Mouse (Mus musculus): ENCODE results near the gene Smap1.

The Smap1 gene

DNA sequence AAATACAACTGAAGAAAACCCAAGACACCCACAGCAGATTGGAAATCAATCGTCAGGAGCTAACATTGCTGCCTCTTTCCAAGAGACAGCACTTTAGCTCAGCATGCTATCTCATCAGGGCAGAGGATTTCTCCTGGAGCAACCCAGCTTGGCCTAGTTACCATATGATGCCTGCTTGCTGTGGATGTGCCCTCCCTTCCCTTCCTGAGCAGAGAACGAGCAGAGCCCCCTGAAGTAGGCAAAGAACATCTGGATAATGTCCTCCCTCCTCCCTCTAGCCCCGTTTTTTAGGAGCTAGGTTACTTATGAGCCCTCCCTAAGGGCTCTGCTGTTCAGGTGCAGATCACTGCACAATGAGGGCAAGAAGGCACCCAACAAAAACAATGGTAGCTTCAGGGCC is 79.5 kb downstream of the Smap1 start:
- in situ Hi-C loops (cut with MboI; ENCODE audit: low sequenced_read_pairs), result no loop called here

DNA sequence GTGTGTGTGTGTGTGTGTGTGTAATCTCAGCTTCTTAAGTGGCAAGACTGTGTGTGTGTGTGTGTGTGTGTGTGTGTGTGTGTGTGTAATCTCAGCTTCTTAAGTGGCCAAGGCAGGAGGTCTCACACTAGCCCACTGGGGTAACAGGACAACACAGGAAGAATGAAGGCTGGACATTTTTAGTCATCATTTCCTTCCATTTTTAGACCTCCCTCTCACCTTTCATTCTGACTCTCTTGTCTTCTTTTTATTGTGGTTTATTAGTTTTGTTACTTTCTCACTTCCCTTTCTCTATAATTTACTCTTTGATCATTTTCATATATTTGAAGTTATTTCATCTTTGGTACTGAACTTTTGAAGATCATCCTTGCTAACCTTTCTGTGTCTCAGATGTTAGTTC is 81.2 kb downstream of the Smap1 start:
- in situ Hi-C loops (cut with MboI; ENCODE audit: low sequenced_read_pairs), result no loop called here

DNA sequence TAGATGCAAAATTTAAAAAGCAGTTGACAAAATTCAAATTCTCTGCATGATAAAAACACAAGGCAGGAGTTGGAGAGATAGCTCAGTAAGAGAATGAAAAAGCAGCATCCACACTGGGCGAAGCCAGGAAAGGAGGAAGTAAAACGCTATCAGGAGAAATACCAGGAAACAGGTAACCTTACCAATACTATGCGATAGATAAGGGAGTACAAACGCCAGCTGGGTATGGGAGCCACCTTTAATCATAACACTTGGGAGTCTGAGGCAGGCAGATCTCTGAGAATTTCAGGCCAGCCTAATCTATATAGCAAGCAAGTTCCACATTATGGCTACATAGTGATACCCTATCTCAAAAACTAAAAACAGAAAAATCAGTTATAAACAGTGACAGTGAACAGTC is 85.5 kb downstream of the Smap1 start:
- in situ Hi-C loops (cut with MboI; ENCODE audit: low sequenced_read_pairs), result no loop called here

DNA sequence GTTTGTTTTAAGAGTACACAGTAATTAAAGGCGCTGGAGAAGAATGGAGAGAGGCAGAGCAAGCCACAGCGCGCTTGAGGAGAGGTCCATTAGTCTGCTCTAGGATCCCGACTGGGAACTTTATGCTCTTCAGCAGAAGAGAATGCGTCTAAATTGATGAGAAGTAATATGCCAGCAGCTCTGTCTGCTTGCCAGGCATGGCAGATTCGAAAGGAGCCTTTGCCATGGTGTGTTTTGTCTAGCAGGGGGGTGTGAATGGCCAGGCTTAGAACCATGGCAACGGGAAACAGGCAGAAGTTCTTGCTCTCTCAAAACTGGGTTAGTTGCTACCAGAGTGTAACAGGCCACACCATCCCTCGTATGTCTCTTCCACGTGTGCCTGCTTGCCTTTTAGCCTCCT is 87.3 kb downstream of the Smap1 start:
- in situ Hi-C loops (cut with MboI; ENCODE audit: low sequenced_read_pairs), result no loop called here

DNA sequence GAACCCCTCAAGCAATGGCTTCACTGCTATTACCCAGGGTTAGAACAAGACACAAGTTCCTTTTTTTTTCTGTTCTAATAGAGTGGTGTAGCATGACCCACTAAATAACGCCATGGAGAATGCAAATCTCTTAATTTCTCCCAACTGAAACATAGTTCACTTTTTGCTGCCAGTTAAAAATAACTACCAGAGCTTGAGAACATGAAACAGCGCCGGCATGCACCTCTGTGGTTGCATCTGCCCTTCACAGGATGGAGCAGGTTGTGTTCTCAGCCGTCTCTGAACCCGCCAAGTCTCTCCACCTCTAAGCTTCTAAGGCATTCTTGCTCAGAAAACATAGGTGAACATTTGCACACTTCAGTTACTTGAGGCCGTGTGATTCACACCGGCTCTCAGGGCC is 87.9 kb downstream of the Smap1 start:
- in situ Hi-C loops (cut with MboI; ENCODE audit: low sequenced_read_pairs), result no loop called here

DNA sequence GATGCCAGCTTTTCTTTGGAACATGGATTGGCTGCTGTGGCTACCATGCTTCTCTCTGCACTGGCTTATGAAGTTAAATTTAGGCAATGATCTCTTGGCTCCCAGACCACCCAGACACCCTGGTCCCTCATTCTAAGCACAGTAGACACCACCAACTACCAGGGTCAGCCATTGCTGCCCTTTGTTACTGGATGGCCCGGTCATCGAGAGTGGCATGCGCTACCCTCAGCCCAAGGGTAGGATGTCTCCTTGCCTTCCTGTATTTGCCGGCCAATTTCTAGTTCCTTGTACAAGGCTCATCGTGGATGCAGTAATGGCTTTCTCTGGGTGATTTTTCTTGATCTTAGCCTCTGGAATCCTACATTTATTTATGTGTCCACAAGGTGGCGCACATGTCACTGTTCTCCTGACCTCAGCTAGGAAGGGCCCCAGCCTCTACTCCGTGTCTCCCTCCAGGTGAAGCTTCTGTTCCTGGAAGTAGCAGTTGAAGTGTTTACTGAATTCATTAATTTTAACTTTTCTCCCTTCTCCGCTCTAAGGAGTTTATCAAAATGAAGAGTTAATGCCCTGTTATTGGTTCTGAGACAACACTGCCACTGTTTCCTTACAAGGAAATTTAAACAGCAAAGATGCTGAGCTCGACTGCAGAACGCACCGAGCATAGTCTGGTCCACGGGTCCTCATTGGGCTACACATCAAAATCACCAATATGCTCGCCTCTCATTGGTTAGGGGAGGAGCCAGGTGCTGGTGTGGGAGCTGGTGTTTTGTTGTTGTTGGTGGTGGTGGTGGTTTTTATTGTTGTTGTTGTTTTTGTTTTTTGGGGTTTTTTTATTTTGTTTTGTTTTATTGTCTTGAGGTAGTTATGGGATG is 95.0 kb downstream of the Smap1 start:
- in situ Hi-C loops (cut with MboI; ENCODE audit: low sequenced_read_pairs), result loop anchor here (10.0 kb wide), 1 partner anchor 208 kb away; no protein-coding TSS in a partner anchor

DNA sequence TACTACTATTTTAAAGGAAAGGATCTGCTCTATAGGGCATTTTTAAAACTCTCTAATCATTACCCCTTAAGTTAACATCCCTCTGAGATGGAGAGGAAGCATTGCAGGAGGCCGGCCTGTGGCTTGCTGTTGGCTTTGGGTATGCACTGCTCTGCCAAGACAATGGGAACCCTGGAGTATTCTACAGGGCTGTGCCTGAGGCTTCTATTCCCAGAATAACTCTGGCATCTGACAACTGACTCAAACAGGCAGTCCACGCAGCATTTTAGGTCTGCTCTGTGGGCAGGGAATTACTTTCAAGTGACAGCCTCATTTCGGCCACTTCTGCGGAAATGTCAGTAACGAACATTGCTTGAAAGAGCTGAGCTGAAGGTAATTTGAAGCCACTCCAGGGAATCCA is 100.5 kb downstream of the Smap1 start:
- in situ Hi-C loops (cut with MboI; ENCODE audit: low sequenced_read_pairs), result loop anchor here (10.0 kb wide), 1 partner anchor 213 kb away; no protein-coding TSS in a partner anchor

DNA sequence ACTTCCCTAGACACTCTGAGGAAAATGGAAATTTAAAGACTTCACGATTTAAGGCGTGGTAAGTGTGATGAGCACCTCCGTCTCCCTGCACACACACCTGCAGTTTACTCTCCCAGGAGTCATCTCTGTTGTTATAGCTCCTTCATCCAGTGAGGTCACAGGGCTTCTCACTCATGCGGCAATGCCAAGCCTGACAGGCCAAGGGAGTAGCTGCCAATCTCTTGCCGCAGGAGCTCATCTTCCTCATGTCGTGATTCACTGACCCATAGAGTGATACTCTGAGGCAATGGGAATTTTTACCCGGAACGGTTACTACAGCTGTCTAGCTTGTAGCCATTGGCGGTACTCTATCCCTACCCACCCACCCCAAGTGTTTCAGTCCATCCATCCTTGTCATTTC is 123.8 kb downstream of the Smap1 start:
- in situ Hi-C loops (cut with MboI; ENCODE audit: low sequenced_read_pairs), result no loop called here

All from CH12F3 (cell line).